Mouse (Mus musculus) ES-Bruce4 (cell line): ENCODE results near the gene Iqschfp. TPM values are rescaled to one million over a fixed set of nuclear protein-coding genes. Genes with fewer than 3 reads are reported as not detected.

Source experiments
- H3K27ac ChIP-seq: 2 replicates; pipeline ENCODE4 v1.5.1; 2012; ENCODE audit warnings: low read length, inconsistent platforms; ENCODE audit not compliant: insufficient read depth
- H3K27me3 ChIP-seq: 2 replicates; pipeline ENCODE4 v1.6.1; 2012; ENCODE audit warnings: mild to moderate bottlenecking, low read length, inconsistent platforms; ENCODE audit not compliant: control insufficient read depth, poor library complexity, insufficient read depth, severe bottlenecking
- H3K36me3 ChIP-seq: 2 replicates; pipeline ENCODE4 v1.6.1; 2012; ENCODE audit warnings: inconsistent platforms, mild to moderate bottlenecking, low read length, moderate library complexity; ENCODE audit not compliant: control insufficient read depth, poor library complexity, insufficient read depth, severe bottlenecking
- H3K4me1 ChIP-seq: one replicate; pipeline ENCODE4 v1.8.1; 2011; ENCODE audit warnings: low read length; ENCODE audit not compliant: control insufficient read depth, insufficient read depth
- H3K4me3 ChIP-seq: 2 replicates; pipeline ENCODE4 v1.5.1; 2011; ENCODE audit warnings: low read depth, mild to moderate bottlenecking, low read length
- H3K9ac ChIP-seq: 2 replicates; pipeline ENCODE4 v1.6.1; 2012; ENCODE audit warnings: low read depth, mild to moderate bottlenecking, inconsistent platforms; ENCODE audit not compliant: poor library complexity, severe bottlenecking
- H3K9me3 ChIP-seq: replicated peaks from 2 replicates; pipeline ENCODE4 v1.6.1; 2012; ENCODE audit warnings: mild to moderate bottlenecking, low read length, inconsistent platforms; ENCODE audit not compliant: control insufficient read depth, poor library complexity, insufficient read depth, severe bottlenecking
- CTCF ChIP-seq: IDR thresholded peaks from one replicate; pipeline ENCODE4 v1.8.1; 2011; ENCODE audit warnings: low read depth, low read length
- EP300 ChIP-seq: IDR thresholded peaks from 2 replicates; pipeline ENCODE4 v1.6.1; 2011; ENCODE audit warnings: low read depth, low read length; ENCODE audit not compliant: insufficient read depth
- POLR2A ChIP-seq: IDR thresholded peaks from one replicate; pipeline ENCODE4 v1.8.1; 2011; ENCODE audit warnings: low read length; ENCODE audit not compliant: insufficient read depth
- polyA plus RNA-seq: library from polyadenylated mRNA; stranded (reverse); fragments of >200 nt; gene quantifications from 2 replicates; pipeline ENCODE4 v1.2.4, GENCODE M21; 2011; ENCODE audit warnings: low read depth; ENCODE audit not compliant: missing spikeins, insufficient read depth, insufficient read length

Gene Iqschfp
- polyA plus RNA-seq, 1 experiment = not detected

DNA sequence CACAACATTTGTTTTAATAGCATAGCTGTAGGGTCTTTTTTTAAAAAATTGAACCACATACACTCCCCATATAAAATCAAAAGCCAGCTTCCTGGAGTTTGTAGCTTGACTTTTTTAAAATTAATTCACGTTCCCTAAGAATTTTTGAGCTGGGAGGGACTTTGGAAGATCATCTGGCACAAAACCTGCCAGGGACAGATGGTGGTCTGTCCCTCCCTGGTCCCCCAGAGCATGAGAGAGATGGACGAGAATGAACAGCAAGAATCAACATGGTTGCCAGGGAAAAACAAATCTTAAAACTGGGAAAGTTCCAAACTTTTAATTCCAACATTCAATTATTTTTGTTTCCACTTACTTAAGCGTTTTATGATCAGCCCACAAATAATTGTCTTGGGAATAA lies 506.7 kb downstream of the Iqschfp start:
- no peaks in the 10 kb centered on the region for H3K9me3 ChIP-seq
- no peaks in the 10 kb centered on the region for H3K4me1 ChIP-seq
- no peak overlapping the region for H3K27ac ChIP-seq
- no peaks in the 10 kb centered on the region for H3K36me3 ChIP-seq
- H3K4me3 ChIP-seq = no peak overlapping the region
- H3K9ac ChIP-seq = no peak overlapping the region
- TF ChIP-seq POLR2A = no peak
- TF ChIP-seq CTCF = no peak
- no peak for TF ChIP-seq EP300
- H3K27me3 ChIP-seq = no peaks in the 10 kb centered on the region

DNA sequence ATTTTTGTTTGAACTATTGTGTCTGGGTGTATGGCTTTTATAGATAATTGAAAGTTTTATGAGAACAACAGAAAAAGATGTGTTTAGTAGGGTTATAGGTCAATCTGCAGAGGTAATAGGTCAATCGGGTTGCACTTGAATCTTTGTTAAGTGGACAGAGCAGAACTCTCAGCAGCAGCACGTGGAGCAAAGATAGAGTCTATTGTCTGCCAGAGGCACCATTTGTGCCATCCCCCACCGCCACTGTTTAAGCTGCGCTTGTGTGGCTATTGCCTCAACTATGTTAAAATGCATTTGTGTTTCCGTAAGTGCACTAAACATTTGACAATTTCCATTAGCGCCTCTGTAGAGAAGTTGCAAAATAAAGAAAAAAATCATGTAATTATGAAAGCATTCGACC lies 508.1 kb downstream of the Iqschfp start:
- TF ChIP-seq CTCF (no peak), POLR2A (no peak), EP300 (no peak)
- Histone ChIP-seq H3K4me3 (no peak overlapping the region), H3K4me1 (no peaks in the 10 kb centered on the region), H3K36me3 (no peaks in the 10 kb centered on the region), H3K27me3 (no peaks in the 10 kb centered on the region), H3K9me3 (no peaks in the 10 kb centered on the region), H3K27ac (no peak overlapping the region), H3K9ac (no peak overlapping the region)

GRCm38 (mm10) chr3:68403343-68403742 lies 511.3 kb downstream of the Iqschfp start:
- Histone ChIP-seq H3K9ac (no peak overlapping the region), H3K9me3 (no peaks in the 10 kb centered on the region), H3K4me3 (no peak overlapping the region), H3K36me3 (no peaks in the 10 kb centered on the region), H3K27ac (no peak overlapping the region), H3K27me3 (no peaks in the 10 kb centered on the region), H3K4me1 (no peaks in the 10 kb centered on the region)
- TF ChIP-seq EP300 = no peak
- no peak for TF ChIP-seq CTCF
- no peak for TF ChIP-seq POLR2A

GRCm38 (mm10) chr3:68403783-68404217 lies 511.8 kb downstream of the Iqschfp start:
- no peaks in the 10 kb centered on the region for H3K36me3 ChIP-seq
- no peak overlapping the region for H3K27ac ChIP-seq
- H3K9ac ChIP-seq = no peak overlapping the region
- H3K27me3 ChIP-seq = no peaks in the 10 kb centered on the region
- H3K9me3 ChIP-seq = no peaks in the 10 kb centered on the region
- no peak overlapping the region for H3K4me3 ChIP-seq
- TF ChIP-seq CTCF (no peak), EP300 (no peak), POLR2A (no peak)
- H3K4me1 ChIP-seq = no peaks in the 10 kb centered on the region

DNA sequence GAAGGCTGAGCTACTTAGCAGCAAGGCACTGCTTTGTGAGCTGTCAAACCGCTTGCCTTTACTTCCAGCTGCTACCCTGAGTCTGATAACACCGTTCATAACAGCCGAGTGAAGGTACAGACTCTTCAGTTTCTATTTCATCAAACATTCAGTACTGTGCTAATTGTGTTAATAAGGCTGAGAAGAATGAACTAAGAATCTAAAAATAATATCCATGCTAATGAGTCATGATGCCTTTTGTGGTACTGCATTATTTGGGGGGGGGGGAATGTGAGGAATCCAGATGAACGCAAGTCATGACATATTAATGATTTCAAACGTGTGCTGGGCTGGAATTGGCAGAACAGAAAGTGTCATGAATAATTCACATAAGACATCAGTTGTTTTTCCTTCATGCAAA lies 513.7 kb downstream of the Iqschfp start:
- no peaks in the 10 kb centered on the region for H3K9me3 ChIP-seq
- H3K27ac ChIP-seq = no peak overlapping the region
- TF ChIP-seq POLR2A = no peak
- no peak for TF ChIP-seq CTCF
- TF ChIP-seq EP300 = no peak
- no peaks in the 10 kb centered on the region for H3K36me3 ChIP-seq
- H3K4me1 ChIP-seq = no peaks in the 10 kb centered on the region
- no peak overlapping the region for H3K4me3 ChIP-seq
- no peaks in the 10 kb centered on the region for H3K27me3 ChIP-seq
- H3K9ac ChIP-seq = no peak overlapping the region

DNA sequence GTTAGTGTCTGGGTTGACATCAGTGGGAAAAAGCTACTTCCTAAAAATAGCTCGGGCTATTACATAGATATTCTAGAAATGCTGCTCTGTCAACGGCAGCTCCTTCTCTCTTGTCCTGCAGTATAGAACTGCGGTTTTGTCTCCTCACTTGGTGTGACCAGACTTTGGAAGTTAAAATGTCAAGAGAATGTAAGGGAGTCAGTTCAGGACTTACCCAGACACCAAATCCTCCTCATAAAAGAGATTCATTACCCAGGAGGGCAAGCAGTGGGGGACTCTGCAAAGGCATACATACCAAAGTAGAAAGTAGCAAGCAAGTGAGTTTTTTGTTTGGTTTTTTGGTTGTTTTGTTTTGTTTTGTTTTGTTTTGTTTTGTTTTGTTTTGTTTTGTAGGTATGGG lies 520.2 kb downstream of the Iqschfp start:
- Histone ChIP-seq H3K36me3 (no peaks in the 10 kb centered on the region), H3K9ac (no peak overlapping the region), H3K9me3 (no peaks in the 10 kb centered on the region), H3K4me1 (no peaks in the 10 kb centered on the region), H3K27me3 (no peaks in the 10 kb centered on the region), H3K27ac (no peak overlapping the region), H3K4me3 (no peak overlapping the region)
- TF ChIP-seq EP300 (no peak), POLR2A (no peak), CTCF (no peak)
